Mouse (Mus musculus) layer of hippocampus, postnatal 36 days (tissue): Measurements from ENCODE around the gene Hist1h4h. TPM values are rescaled to one million over a fixed set of nuclear protein-coding genes. Genes with fewer than 3 reads are reported as not detected.
"Not testable (repeated sequence)": the region's sequence is repeated elsewhere in the genome, so short reads cannot be mapped to it uniquely, and the experiment has no call there.

Experiments used
- DNase-seq, 2 experiments: peaks; one replicate each; pipeline ENCODE4 v3.0.0; 2022
- total RNA-seq, 2 experiments: library from RNA; stranded (reverse); gene quantifications; 2 replicates each; pipeline ENCODE4 v1.2.3; 2021

The Hist1h4h gene
- total RNA-seq, 2 experiments from 2014 or later = 363 to 377 TPM

DNA sequence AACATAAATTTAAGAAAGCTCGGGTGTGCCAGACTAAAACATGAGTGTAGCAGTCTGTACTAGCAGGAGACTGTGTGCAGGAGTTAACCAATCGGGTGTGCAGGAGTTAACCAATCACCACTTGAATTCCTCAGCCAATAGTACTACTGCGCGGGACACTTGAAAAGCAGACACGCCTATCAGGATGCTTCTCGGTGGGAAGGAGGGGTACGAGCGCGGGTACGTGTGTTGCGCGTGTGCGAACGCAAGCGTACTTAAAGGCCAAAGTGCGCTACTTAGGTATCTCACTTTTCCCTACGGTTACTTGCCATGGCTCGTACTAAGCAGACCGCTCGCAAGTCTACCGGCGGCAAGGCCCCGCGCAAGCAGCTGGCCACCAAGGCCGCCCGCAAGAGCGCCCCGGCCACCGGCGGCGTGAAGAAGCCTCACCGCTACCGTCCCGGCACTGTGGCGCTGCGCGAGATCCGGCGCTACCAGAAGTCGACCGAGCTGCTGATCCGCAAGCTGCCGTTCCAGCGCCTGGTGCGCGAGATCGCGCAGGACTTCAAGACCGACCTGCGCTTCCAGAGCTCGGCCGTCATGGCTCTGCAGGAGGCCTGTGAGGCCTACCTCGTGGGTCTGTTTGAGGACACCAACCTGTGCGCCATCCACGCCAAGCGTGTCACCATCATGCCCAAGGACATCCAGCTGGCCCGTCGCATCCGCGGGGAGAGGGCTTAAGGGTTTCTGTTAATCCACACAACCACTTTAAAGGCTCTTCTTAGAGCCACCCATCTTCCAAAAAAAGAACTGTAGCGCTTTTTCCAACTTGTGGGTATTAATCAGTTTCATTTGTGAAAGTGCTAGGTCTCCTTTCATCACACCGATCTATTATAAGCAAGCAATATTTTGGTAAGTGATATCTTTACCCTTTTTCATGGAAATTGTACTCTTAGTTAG is 4.6 kb downstream of the Hist1h4h start, which contains the start of gene Hist1h3g:
Gene Hist1h3g, plus strand, starts transcription at position 286 of the 939 bp plus-strand sequence.
- peak; percentile 86 to 87 for DNase-seq

DNA sequence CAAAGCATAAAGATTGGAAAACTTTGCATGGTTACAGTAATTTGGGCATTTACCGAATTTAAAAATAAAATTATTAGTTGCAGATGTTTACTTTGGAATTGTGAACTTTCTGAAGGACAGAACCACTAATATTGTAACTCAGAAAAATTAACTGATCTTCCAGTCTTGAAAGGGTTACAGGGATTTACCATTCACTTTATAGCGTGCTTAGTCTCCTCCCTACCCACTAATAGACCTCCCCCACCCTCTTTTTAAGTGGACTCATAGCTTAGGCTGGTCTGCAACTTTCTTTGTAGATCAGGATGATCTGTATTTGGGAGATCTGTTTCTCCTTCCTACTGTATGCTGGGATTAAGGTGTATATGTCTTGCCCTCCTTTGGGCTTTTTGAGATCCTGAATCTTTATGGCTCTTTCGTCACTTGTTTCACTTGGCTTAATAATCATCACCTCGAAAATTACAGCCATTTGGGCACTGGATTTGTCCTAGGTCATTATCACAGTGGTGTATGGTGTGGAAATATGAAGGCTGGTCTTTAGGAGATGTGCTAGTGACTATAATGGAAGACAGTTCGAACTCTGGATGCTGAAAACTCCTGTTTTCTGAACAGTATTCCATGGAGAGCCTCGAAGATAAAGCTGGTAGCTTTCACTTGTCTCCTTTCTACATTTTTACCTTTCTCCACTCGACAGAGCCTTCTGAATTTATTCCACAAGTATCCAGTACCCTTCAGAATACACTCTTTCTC is 5.4 kb downstream of the Hist1h4h start:
- no peak for DNase-seq

DNA sequence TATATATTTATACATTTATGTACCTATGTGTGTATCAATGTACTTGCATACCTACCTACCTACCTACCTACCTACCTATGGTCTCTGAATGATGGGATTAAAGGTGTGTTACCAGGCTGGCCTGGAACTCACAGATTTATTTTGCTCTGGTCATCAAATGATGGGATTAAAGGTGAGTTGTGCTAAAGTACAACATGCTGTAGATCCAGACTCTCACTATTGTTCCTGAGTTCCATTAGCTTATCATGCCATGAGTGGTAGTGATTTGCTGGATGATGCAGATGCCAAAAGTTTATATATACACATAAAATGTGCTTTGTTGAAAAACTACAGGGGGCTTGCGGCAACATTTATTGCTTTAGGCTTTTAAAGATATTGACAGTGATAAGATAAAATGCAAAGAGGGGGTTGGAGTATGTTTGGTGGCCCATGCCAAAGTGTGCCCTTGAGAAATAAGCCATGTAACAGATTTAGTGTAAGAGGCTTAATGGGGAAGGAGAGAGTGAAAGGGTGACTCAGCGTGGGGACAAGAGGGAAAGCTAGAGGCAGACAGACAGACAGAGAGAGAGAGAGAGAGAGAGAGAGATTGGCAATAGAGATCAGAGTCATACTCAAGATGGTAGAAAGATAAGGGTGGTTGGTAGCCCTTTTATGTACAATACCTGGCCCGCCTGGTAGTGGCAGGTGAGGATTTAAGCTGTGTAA is 6.3 kb downstream of the Hist1h4h start:
- no peak for DNase-seq

DNA sequence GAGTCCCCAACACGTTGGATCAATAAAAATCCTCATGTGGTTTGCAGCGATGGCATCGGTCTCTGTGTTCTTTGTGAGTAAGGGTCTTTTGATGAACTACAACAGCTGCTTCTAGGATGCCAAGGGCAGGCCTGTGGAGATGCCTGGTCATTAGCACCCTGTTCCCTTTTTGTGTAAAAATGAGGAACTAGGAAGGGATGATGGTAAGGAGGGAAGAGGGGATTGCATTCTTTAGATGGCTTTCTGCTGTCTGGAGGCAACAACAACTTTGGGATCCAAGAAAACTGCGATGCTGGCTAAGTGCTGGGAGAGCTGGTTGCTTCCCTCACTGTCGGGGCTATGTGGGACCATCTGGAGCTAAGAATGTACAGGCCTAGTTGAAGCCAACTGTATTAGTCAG is 7.4 kb downstream of the Hist1h4h start:
- DNase-seq = no peak

DNA sequence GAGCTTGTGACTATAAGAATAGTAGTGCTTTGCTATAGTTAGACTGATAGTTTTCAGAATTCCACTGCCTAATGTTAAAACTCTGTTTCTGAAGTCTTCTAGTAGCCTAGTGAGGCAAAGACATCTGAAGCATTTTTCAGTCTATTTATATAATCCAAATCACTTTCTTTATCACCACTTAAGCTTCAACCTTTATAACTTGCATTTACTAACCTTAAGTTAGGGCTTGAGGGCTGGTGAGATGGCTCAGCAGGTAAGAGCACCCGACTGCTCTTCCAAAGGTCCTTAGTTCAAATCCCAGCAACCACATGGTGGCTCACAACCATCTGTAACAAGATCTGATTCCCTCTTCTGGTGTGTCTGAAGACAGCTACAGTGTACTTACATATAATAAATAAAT is 9.0 kb downstream of the Hist1h4h start:
- DNase-seq = not testable (repeated sequence)

DNA sequence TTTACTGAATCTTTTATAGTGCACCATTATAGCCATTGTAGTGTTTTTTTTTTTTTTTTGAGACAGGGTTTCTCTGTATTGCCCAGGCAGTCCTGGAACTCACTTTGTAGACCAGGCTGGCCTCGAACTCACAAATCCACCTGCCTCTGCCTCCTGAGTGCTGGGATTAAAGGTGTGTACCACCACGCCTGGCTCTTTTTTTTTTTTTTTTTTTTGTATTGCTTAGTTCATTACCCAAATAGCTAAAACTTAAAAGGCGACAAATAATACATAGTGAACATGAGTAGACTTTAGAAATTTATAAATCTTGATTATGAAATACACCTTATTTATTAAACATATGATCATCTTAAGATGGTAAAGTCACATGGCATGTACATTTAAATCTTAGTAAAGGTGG is 10.6 kb downstream of the Hist1h4h start:
- DNase-seq = no peak

DNA sequence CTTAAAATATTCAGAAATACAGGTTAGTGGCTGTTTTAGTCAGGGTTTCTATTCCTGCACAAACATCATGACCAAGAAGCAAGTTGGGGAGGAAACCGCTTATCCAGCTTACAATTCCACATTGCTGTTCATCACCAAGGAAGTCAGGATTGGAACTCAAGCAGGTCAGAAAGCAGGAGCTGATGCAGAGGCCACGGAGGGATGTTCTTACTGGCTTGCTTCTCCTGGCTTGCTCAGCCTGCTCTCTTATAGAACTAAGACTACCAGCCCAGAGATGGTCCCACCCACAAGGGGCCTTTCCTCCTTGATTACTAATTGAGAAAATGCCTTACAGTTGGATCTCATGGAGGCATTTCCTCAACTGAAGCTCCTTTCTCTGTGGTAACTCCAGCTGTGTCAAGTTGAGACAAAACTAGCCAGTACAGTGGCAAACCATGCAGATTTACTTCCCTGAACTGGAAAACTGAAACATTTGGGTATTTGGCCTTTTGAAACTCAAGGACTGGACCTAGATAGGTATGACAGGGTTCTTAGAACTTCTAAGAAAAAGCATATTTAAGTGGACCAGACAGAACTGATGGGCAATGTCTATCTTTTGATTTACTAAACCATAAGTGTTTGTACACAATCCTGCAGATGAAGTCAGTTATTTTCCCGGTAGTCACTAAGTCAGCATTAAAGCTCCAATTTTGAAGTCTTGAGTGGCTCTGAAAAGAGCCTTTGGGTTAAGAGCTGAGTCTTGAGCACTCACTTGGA is 11.6 kb downstream of the Hist1h4h start:
- DNase-seq = not testable (repeated sequence)

DNA sequence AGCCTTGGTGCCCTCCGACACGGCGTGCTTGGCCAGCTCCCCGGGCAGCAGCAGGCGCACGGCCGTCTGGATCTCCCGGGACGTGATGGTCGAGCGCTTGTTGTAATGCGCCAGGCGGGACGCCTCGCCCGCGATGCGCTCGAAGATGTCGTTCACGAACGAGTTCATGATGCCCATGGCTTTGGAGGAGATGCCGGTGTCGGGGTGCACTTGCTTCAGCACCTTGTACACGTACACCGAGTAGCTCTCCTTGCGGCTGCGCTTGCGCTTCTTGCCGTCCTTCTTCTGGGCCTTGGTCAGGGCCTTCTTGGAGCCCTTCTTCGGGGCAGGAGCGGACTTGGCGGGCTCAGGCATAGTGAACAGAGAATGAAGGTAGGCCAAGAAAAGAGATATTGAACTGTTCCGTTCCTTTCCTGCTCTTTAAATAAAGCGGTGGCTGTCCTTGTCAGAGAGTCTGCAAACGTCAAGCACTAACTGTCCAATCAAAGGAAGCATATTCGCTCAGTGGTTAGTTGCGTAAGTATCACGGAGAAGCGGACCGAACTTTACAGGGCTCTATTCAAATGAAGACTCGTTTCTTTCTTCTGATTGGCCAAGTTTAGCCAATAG is 12.3 kb downstream of the Hist1h4h start, which contains the start of gene Hist1h2bh:
Gene Hist1h2bh, minus strand, starts transcription at position 394 of the 609 bp plus-strand sequence.
- DNase-seq = peak; percentile 50 to 53

DNA sequence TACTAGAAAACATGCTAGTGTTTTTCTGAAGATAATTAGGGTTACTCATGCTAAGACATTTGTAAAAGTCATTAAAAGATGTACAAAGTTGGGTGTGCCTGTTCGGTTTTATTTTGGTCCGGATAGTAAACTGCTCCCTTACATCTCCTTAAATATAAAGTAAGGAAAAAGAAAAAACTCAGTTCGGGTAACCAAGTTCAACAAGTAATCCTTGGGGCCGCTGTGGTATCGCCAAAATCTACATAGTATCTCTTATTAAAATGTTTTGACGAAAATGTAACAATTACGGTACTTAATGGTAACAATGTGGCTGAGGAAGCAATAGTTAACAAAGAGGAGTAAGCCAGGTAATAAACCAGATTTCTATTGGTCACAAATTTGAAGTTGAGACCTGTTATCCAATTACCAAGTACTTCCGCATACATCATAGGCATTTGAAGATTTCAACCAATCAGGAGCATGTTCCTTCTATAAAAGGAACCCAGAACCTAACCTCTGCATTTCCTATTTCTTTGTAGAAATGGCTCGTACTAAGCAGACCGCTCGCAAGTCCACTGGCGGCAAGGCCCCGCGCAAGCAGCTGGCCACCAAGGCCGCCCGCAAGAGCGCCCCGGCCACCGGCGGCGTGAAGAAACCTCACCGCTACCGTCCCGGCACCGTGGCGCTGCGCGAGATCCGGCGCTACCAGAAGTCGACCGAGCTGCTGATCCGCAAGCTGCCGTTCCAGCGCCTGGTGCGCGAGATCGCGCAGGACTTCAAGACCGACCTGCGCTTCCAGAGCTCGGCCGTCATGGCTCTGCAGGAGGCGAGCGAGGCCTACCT is 13.3 kb downstream of the Hist1h4h start, which contains the start of gene Hist1h3f:
Gene Hist1h3f, plus strand, starts transcription at position 88 of the 822 bp plus-strand sequence.
- DNase-seq = peak; percentile 68 to 79

DNA sequence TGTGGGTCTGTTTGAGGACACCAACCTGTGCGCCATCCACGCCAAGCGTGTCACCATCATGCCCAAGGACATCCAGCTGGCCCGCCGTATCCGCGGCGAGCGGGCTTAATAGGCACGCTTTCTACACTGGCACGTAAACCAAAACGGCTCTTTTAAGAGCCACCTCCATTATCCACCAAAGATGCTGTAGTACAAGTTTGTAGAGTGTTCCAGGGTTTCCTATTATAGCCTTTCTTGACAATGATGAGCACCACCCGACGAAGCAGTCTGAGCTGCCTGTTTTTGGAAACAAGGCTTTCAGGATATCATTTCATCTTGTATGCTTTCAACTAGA is 13.9 kb downstream of the Hist1h4h start:
- not testable (repeated sequence) for DNase-seq

DNA sequence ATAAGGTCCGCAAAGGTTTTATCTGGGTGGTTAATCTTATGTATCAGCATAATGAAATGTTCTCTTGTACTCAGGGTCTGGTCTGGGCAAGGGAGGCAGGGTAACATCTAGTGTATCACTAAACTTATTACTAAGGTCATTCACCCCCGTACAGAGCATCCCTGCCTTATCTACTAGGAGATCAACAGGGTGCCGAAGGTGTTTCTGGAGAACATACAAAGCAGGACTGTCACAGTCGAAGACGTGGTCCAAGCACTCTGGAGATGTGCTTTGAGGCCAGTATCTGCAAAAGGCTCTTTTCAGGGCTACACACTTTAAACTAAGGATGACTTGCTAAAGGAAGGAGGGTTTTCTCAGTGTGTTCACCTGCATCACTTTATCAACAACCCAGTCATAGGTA is 15.8 kb downstream of the Hist1h4h start:
- no peak for DNase-seq

DNA sequence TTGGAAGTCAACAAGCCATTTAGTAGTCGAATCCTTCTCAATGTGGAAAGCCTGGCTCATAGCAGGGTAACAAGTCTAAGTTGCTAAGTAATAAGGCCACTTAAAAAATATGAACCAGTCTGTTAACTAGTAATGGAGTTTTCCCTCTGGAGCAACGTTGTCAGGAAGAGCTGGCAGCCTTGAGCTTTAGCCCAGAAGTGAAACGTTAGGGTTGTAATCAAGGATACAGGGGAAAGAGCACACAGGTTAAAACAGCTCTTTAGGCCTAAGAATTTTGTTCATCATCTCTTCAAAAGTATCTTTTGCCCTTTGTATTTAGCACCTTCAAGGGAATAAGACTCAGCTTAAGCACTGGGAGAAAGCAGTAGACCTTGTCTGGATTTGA is 19.9 kb downstream of the Hist1h4h start:
- DNase-seq = no peak

DNA sequence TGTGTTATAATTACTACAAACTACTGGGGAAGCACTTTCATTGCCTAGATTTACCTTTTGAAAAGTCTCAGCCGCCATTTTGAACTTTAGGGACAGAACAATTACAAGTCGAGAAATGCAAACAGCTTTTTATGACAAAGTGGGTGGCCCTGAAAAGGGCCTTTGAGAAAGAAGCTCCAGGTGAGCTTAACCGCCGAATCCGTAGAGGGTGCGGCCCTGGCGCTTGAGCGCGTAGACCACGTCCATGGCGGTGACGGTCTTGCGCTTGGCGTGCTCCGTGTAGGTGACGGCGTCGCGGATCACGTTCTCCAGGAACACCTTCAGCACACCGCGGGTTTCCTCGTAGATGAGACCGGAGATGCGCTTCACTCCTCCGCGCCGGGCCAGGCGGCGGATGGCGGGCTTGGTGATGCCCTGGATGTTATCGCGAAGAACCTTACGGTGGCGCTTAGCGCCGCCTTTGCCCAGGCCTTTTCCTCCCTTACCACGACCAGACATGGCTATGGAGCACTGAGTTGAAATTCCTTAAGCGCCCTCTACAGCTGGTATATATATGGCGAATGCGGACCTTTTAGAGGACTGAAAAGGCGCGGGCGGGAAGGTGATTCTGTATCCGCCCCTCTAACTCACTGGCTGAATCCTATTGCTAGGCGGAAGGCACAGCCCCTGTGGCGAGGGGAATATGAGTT is 20.4 kb downstream of the Hist1h4h start, which contains the start of gene Hist1h4f:
Gene Hist1h4f, minus strand, starts transcription at position 503 of the 689 bp plus-strand sequence.
- peak; percentile 89 for DNase-seq

DNA sequence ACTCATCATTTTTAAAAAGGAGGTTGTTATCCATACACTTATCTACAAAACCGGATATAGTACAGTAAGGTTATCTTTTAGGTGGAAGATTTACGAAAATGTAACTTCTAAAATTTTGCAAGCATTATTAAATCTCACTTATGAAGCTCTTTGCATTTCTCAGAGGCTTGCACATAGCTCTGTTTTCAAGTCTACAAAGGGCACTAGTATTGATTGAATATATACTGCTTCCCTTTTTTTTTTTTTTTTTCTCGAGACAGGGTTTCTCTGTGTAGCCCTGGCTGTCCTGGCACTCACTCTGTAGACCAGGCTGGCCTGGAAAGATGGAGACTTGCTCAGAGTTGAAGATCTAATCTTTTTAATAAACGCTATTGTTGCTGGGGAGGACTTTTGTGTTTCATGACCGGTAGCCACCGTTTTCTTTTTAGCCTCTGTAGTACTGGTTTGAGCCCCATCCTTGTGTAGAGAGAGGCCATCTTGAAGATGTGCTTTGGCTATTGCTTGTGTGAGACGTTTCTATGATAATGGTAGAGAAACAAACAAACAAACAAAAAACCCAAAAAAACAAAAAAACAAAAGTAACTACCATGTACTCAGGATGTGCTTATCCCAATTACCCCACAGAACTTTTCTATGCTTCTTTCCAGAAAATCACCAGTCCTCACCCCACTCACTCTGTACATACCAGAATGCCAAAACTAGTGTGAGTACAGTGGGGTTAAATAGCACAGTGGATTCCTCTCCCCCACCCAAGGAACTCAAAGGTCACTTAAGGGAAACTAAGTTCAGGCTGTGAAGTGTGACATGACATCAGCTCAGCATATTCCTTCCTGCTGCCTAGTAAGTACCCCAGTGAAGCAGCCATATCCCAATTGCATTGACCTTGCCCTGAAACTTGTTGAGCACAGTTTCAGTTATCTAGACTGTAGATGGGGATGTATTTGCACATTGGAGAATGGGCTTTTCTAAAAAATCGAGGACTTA is 21.4 kb downstream of the Hist1h4h start:
- DNase-seq = no peak

DNA sequence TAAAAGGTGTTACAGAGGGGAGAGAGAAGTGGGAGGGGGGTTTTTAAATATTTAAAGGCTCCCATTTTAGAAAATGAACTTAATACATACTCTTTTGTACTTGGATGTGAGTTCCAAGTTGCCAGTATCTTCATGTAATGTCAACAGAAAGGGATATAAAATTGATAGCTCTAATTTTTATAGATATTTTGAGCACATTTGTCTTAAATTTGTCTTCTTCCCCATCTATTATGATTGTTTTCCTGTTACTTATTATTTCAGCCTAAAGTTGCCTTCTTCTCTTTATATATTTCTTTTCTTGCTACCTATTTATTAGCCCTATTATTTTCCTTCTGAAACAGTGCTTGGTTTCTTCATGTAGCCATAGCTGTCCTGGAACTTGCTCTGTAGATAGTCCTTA is 22.1 kb downstream of the Hist1h4h start, which contains the start of gene Hist1h1d:
Gene Hist1h1d, plus strand, starts transcription at position 301 of the 400 bp plus-strand sequence.
- DNase-seq = no peak

DNA sequence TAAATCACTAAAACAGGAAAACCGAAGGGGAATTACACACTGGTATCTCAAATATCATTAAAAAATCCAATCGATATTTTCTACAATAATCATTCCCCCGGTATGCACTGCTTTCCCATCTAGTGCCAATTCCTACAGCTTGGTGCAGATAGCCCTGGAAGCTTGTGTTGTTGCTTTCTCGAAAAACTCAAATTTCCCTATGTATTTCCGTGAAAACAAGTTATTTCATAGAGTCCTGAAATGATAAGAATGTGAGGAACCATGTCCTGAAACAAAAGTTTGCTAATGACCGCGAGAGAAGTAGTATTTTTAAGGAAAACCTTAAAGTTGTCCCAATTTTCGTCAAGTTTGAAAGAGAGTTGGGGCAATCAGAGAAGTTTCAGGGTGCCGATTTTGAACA is 23.5 kb downstream of the Hist1h4h start:
- DNase-seq = no peak

DNA sequence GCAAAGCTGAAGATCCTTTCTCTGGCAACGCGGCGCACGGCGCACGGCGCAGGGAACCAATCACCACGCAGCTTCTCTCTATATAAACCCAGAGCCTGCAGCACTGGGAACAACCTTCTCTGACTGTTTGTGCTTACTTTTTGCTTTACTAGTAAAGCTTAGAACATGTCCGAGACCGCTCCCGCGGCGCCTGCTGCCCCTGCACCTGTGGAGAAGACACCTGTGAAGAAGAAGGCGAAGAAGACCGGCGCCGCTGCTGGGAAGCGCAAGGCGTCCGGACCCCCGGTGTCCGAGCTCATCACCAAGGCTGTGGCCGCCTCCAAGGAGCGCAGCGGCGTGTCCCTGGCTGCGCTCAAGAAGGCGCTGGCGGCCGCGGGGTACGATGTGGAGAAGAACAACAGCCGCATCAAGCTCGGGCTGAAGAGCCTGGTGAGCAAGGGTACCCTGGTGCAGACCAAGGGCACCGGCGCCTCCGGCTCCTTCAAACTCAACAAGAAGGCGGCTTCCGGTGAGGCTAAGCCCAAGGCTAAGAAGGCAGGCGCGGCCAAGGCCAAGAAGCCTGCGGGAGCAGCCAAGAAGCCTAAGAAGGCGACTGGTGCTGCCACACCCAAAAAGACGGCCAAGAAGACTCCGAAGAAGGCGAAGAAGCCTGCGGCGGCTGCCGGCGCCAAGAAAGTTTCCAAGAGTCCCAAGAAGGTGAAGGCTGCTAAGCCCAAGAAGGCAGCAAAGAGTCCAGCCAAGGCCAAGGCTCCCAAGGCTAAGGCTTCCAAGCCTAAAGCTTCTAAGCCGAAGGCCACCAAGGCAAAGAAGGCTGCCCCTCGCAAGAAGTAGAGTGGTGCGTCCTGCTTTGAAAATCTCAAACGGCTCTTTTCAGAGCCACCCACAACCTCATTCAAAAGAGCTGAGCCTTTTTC is 24.3 kb downstream of the Hist1h4h start:
- peak; percentile 70 to 81 for DNase-seq
